Mouse (Mus musculus) liver, embryonic 11.5 days (tissue): ENCODE measurements around the gene Bhlha9. TPM values are rescaled to one million over a fixed set of nuclear protein-coding genes. Genes with fewer than 3 reads are reported as not detected.

Experiments
- ATAC-seq: fragments of 200-750 bp; cut with Nextera tagmentation; replicated peaks from 2 replicates; pipeline ENCODE4 v1.8.0; 2017; ENCODE audit warnings: moderate number of reproducible peaks, mild to moderate bottlenecking, moderate TSS enrichment, moderate library complexity; ENCODE audit not compliant: low FRiP score
- DNase-seq: peaks from one replicate; pipeline ENCODE4 v3.0.0-alpha.2; 2017; ENCODE audit warnings: low spot score
- H3K27ac ChIP-seq: fragments of 300-500 bp; sonication (generic); 2 replicates; pipeline ENCODE4 v1.5.1; 2014; ENCODE audit warnings: mild to moderate bottlenecking, low read depth, low read length, control low read depth
- H3K27me3 ChIP-seq: fragments of 300-500 bp; sonication (generic); replicated peaks from 2 replicates; pipeline ENCODE4 v1.6.1; 2014; ENCODE audit warnings: low read length, mixed read lengths; ENCODE audit not compliant: control insufficient read depth, insufficient read depth
- H3K36me3 ChIP-seq: fragments of 300-500 bp; sonication (generic); 2 replicates; pipeline ENCODE4 v1.6.1; 2014; ENCODE audit warnings: mild to moderate bottlenecking, low read length, moderate library complexity, mixed read lengths; ENCODE audit not compliant: control insufficient read depth, insufficient read depth
- H3K4me1 ChIP-seq: fragments of 300-500 bp; sonication (generic); replicated peaks from 2 replicates; pipeline ENCODE4 v1.6.1; 2014; ENCODE audit warnings: low read length, mixed read lengths; ENCODE audit not compliant: control insufficient read depth, insufficient read depth
- H3K4me2 ChIP-seq: fragments of 300-500 bp; sonication (generic); 2 replicates; pipeline ENCODE4 v1.6.1; 2014; ENCODE audit warnings: mild to moderate bottlenecking, control low read depth, moderate library complexity
- H3K4me3 ChIP-seq: fragments of 300-500 bp; sonication (generic); 2 replicates; pipeline ENCODE4 v1.5.1; 2014; ENCODE audit warnings: low read depth, low read length, control low read depth
- H3K9ac ChIP-seq: fragments of 300-500 bp; sonication (generic); 2 replicates; pipeline ENCODE4 v1.6.1; 2014; ENCODE audit warnings: low read depth, low read length, control low read depth
- H3K9me3 ChIP-seq: fragments of 300-500 bp; sonication (generic); 2 replicates; pipeline ENCODE4 v1.6.1; 2016; ENCODE audit warnings: low read length, inconsistent platforms, mixed read lengths; ENCODE audit not compliant: control insufficient read depth
- WGBS: fragments of 180-500 bp; shearing (Covaris S2); extraction: QIAGEN DNeasy Blood & Tissue Kit; methylation state at CpG from one replicate; pipeline ENCODE4 v1.1.7; 2014; 5-methylcytosine and 5-hydroxymethylcytosine counted together
- polyA plus RNA-seq: library from polyadenylated mRNA; unstranded; fragments of >200 nt; fragmentation: Nextera tagmentation; extraction: Ambion mirVana; gene quantifications from 2 replicates; pipeline ENCODE4 v1.2.1, GENCODE M21; 2014

Gene Bhlha9
- polyA plus RNA-seq, 1 experiment from 2014 or later, result 0.37 TPM

- H3K4me2 ChIP-seq, result no peak overlapping the region
- no peak for DNase-seq
- 32% methylated on average over 13 of the region's 17 CpGs for WGBS
Observed at GRCm38 (mm10) chr11:76709625-76710452, 37.6 kb downstream of the Bhlha9 start.

GRCm38 (mm10) chr11:76717000-76717399, 44.7 kb downstream of the Bhlha9 start:
- DNase-seq (no peak), ATAC-seq (no peak)
- H3K9ac ChIP-seq, result no peak overlapping the region
- H3K27ac ChIP-seq, result no peak overlapping the region
- H3K27me3 ChIP-seq, result no peaks in the 10 kb centered on the region
- H3K4me1 ChIP-seq, result no peaks in the 10 kb centered on the region
- H3K36me3 ChIP-seq, result no peaks in the 10 kb centered on the region
- no peak overlapping the region for H3K4me3 ChIP-seq
- no peak overlapping the region for H3K4me2 ChIP-seq
- H3K9me3 ChIP-seq, result no peaks in the 10 kb centered on the region
- 79% methylated on average over 4 of the region's 4 CpGs for WGBS

More at GRCm38 (mm10) chr11:76709625-76710452, 37.6 kb downstream of the Bhlha9 start:
- H3K27ac ChIP-seq, result no peak overlapping the region
- H3K4me1 ChIP-seq, result no peaks in the 10 kb centered on the region
- no peak overlapping the region for H3K4me3 ChIP-seq
- H3K9me3 ChIP-seq, result no peaks in the 10 kb centered on the region
- no peak overlapping the region for H3K9ac ChIP-seq
- no peaks in the 10 kb centered on the region for H3K36me3 ChIP-seq
- no peaks in the 10 kb centered on the region for H3K27me3 ChIP-seq
- ATAC-seq, result no peak

Other genes with a start within 250 kb of the Bhlha9 start
- 11.6 and 12.9 TPM in 2 replicates for gene Abr, start 50.2 kb upstream of the Bhlha9 start, polyA plus RNA-seq
- gene Trarg1, start 7.3 kb downstream of the Bhlha9 start, polyA plus RNA-seq, result 0.07 TPM in 1 of 2 replicates, not detected in the other
- gene Gosr1, start 91.1 kb downstream of the Bhlha9 start, polyA plus RNA-seq, result 24.4 and 27.3 TPM in 2 replicates
- gene Cpd, start 174.5 kb downstream of the Bhlha9 start, polyA plus RNA-seq, result 14.4 and 14.5 TPM in 2 replicates
- gene Tmigd1, start 229.7 kb downstream of the Bhlha9 start, polyA plus RNA-seq, result not detected in 2 replicates